Mouse (Mus musculus) forebrain, embryonic 15.5 days (tissue): ENCODE measurements at regions not wholly inside any gene's neighbourhood (a gene's known extent, or its start where the extent isn't known, plus 50 kb on each side); places are given as distances from the start of the nearest gene placed in this dataset.

Source experiments
- ATAC-seq: fragments of 200-750 bp; cut with Nextera tagmentation; replicated peaks from 2 replicates; pipeline ENCODE4 v1.8.0; 2017; ENCODE audit warnings: mild to moderate bottlenecking, moderate TSS enrichment, moderate library complexity
- H3K27ac ChIP-seq: fragments of 300-500 bp; sonication (generic); replicated peaks from 2 replicates; pipeline ENCODE4 v1.5.1; 2015; ENCODE audit warnings: mild to moderate bottlenecking, inconsistent platforms
- H3K27me3 ChIP-seq: fragments of 300-500 bp; sonication (generic); 2 replicates; pipeline ENCODE4 v1.6.1; 2015; ENCODE audit warnings: inconsistent platforms
- H3K36me3 ChIP-seq: fragments of 300-500 bp; sonication (generic); 2 replicates; pipeline ENCODE4 v1.6.1; 2015; ENCODE audit warnings: mild to moderate bottlenecking, inconsistent platforms
- H3K4me1 ChIP-seq: fragments of 300-500 bp; sonication (generic); 2 replicates; pipeline ENCODE4 v1.6.1; 2015; ENCODE audit warnings: inconsistent platforms
- H3K4me2 ChIP-seq: fragments of 300-500 bp; sonication (generic); replicated peaks from 2 replicates; pipeline ENCODE4 v1.6.1; 2015; ENCODE audit warnings: mild to moderate bottlenecking, inconsistent platforms
- H3K4me3 ChIP-seq: fragments of 300-500 bp; sonication (generic); 2 replicates; pipeline ENCODE4 v1.5.1; 2015; ENCODE audit warnings: mild to moderate bottlenecking, inconsistent platforms
- H3K9ac ChIP-seq: fragments of 300-500 bp; sonication (generic); replicated peaks from 2 replicates; pipeline ENCODE4 v1.6.1; 2015; ENCODE audit warnings: mild to moderate bottlenecking, inconsistent platforms
- H3K9me3 ChIP-seq: fragments of 300-500 bp; sonication (generic); 2 replicates; pipeline ENCODE4 v1.6.1; 2016; ENCODE audit warnings: inconsistent platforms
- WGBS: fragments of 180-500 bp; shearing (Covaris S2); methylation state at CpG from one replicate; pipeline ENCODE4 v1.1.7; 2015; ENCODE audit warnings: mixed read lengths; 5-methylcytosine and 5-hydroxymethylcytosine counted together

DNA sequence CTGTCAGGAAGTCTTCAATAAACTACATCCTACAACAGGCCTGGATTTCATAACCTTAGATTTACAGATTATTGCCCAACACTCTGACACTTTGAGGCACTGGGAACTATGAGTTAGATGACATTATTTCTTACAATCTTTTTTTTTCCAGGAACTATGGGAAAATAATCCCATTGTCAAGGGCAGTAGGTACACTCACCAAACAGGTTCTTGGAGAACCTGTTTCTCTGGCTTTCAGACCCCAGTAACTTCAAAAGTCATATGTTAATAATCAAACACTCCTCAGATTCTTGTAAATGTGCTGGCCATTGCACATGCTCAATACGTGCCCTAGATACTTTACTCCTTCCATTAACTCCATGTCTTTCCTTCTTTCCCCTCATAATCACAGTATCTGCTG, 769.1 kb downstream of the Nedd1 start:
- ATAC-seq, result no peak
- Histone ChIP-seq H3K9me3 (no peaks in the 10 kb centered on the region), H3K4me2 (no peak overlapping the region), H3K27me3 (no peaks in the 10 kb centered on the region), H3K36me3 (no peaks in the 10 kb centered on the region), H3K27ac (no peak overlapping the region), H3K4me1 (no peaks in the 10 kb centered on the region), H3K4me3 (no peak overlapping the region), H3K9ac (no peak overlapping the region)
- 98% methylated on average over 1 of the region's 1 CpGs for WGBS

DNA sequence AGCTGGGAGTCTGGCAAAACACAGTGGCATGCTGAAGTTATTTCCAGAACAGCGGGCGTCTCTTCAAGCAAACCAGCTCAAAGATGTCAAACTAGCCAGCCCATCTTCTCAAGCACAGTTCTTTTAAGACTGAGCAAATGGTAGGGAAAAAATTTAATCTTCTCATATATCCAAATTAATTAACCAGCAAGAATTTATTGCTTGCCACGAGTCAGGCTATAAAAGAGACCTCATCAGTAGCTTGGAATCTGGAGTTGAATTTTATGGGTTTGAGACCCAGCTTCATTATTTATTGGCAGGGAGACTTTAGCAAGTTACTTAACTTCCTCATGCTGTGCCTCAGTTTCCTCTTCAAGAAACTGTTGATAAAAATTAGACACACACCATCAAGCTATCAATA, 742.5 kb upstream of the Tmpo start:
- Histone ChIP-seq H3K27me3 (no peaks in the 10 kb centered on the region), H3K4me3 (no peak overlapping the region), H3K4me1 (no peaks in the 10 kb centered on the region), H3K36me3 (no peaks in the 10 kb centered on the region), H3K4me2 (no peak overlapping the region), H3K27ac (no peak overlapping the region), H3K9me3 (no peaks in the 10 kb centered on the region), H3K9ac (no peak overlapping the region)
- ATAC-seq, result no peak
- 86% methylated on average over 3 of the region's 3 CpGs for WGBS

DNA sequence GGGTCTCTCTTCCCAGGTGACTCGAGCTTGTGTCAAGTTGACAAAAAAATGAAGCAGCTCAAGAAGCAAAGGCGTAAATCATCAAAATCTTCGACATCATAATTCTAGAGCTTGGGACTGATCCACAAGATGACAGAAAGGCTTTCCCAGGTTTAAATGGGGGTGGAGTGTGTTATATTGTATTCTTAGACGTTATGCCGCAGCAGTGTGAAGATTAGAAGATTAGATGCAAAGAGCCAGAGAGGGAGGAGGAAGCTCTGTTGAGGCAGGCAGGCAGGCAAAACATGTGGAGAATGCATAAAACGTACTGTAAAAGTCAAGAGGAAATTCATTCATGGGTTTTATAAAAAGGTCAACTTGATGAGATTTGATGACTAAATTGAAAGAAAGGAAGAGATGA, 708.7 kb upstream of the Tmpo start:
- H3K36me3 ChIP-seq, result no peaks in the 10 kb centered on the region
- ATAC-seq, result no peak
- peaks cover 14% of the 10 kb centered on the region for H3K4me1 ChIP-seq
- no peak overlapping the region for H3K9ac ChIP-seq
- 0 out of 2 replicates have a peak, but pooled peaks cover 4% of the 10 kb centered on the region for H3K27me3 ChIP-seq
- WGBS, result 86% methylated on average over 6 of the region's 6 CpGs
- H3K27ac ChIP-seq, result no peak overlapping the region
- no peak overlapping the region for H3K4me3 ChIP-seq
- H3K4me2 ChIP-seq, result no peak overlapping the region
- no peaks in the 10 kb centered on the region for H3K9me3 ChIP-seq

DNA sequence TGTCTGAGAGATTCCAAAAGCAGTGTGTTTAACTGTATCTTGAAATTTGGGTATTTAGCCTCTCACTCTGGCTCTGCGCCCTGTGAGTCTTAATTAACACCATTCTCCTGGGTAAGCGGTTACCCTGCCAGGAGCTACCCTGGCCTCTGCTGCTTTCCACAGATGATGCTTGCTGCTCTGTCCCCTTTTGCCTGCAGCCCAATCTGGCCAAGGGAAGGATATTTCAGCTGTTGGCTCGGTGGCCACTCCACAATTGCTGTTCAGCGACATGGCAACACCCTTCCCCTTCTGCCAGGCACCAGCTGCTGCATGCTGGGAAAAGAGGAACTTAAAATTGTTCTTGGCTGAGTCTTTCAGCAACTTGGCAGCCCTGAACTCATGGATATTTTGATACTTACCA, 707.4 kb upstream of the Tmpo start:
- H3K27me3 ChIP-seq, result 0 out of 2 replicates have a peak, but pooled peaks cover 4% of the 10 kb centered on the region
- WGBS, result 27% methylated on average over 4 of the region's 4 CpGs
- no peak overlapping the region for H3K4me2 ChIP-seq
- H3K9ac ChIP-seq, result no peak overlapping the region
- no peak overlapping the region for H3K27ac ChIP-seq
- no peaks in the 10 kb centered on the region for H3K36me3 ChIP-seq
- no peak overlapping the region for H3K4me3 ChIP-seq
- ATAC-seq, result peak; percentile 82
- H3K9me3 ChIP-seq, result no peaks in the 10 kb centered on the region
- peaks cover 14% of the 10 kb centered on the region for H3K4me1 ChIP-seq

DNA sequence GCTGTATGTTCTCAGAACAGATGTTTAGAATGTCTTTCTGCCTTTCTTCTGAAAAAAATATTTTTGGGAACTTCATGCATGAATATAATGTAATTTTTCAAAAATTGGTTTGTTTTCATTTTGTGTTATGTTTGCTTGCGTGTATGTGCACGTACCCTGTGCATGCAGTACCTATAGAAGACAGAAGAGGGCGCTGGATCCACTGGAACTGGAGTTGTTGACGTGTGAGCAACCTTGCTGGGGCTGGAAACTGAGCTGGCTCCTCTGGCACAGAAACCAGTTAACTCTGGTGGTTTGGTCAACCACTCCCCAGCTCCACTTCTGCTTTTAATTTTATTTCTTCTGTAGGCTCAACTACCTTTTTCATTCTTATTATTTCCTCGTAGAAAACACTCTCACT, 702.0 kb upstream of the Tmpo start:
- H3K27ac ChIP-seq, result no peak overlapping the region
- no peak overlapping the region for H3K9ac ChIP-seq
- peaks cover 14% of the 10 kb centered on the region for H3K4me1 ChIP-seq
- H3K9me3 ChIP-seq, result no peaks in the 10 kb centered on the region
- WGBS, result 72% methylated on average over 5 of the region's 5 CpGs
- no peak overlapping the region for H3K4me2 ChIP-seq
- H3K27me3 ChIP-seq, result 0 out of 2 replicates have a peak, but pooled peaks cover 4% of the 10 kb centered on the region
- no peaks in the 10 kb centered on the region for H3K36me3 ChIP-seq
- no peak overlapping the region for H3K4me3 ChIP-seq
- ATAC-seq, result no peak

DNA sequence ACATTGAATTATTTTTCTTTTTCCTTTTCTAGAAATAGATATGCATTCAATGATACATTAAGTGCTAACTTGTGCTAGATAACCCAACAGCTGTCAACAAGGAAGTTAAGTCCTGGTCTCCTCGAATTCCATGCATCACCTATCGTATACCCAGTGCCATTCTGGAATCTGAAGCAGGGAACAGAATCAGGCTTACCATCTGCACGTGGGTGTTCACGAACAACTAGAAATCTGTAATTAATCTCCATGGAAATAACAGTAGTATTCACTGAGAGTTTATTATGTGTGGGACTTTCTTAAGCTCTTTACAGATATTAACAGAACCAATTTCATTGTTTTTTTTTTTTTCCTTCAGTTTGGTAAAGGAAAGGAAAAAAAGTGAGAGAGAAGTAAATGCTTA, 701.4 kb upstream of the Tmpo start:
- WGBS, result 63% methylated on average over 4 of the region's 4 CpGs
- no peak overlapping the region for H3K9ac ChIP-seq
- no peak for ATAC-seq

DNA sequence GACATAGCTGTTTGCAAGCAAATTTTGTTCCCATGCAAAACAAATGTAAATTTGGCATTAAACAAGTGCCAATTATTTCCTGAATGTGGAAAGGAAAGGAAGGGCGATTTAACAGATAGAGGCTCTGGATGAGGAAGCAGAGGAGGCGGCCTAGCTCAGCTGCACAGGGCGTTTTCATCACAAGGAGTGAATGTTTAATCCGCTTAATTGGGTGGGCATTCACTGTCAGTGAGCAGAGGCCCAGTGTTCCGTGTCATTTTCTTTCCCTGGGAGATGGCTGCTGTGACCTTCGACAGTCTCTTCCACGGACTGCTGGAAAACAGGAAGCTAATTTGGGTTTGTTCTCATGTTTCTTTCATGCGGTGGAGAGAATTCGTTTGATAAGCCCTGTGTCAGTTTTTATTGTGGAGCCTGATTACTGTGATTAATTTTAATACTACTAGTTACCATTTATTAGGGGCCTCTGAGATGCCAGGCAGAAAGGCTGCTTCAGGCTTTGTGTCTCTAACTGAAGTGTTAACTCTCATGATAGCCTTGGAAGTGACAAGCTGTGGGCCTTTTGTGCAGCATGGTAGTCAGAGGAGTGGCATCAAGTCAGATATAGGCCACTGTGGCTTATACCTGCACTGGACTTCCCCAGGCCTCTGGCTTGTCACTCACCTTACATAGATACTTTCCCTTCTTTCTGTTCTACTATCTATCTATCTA, 700.6 kb upstream of the Tmpo start:
- Histone ChIP-seq H3K9ac (no peak overlapping the region), H3K4me3 (no peak overlapping the region), H3K36me3 (no peaks in the 10 kb centered on the region), H3K9me3 (no peaks in the 10 kb centered on the region), H3K27ac (no peak overlapping the region), H3K4me2 (no peak overlapping the region), H3K4me1 (peaks cover 12% of the 10 kb centered on the region), H3K27me3 (0 out of 2 replicates have a peak, but pooled peaks cover 7% of the 10 kb centered on the region)
- peak; percentile 91 for ATAC-seq
- WGBS, result 3% methylated on average over 9 of the region's 9 CpGs

More for the DNA sequence above, 701.4 kb upstream of the Tmpo start:
- Histone ChIP-seq H3K4me2 (no peak overlapping the region), H3K27ac (no peak overlapping the region), H3K4me1 (peaks cover 12% of the 10 kb centered on the region), H3K9me3 (no peaks in the 10 kb centered on the region), H3K27me3 (0 out of 2 replicates have a peak, but pooled peaks cover 4% of the 10 kb centered on the region), H3K4me3 (no peak overlapping the region), H3K36me3 (no peaks in the 10 kb centered on the region)

DNA sequence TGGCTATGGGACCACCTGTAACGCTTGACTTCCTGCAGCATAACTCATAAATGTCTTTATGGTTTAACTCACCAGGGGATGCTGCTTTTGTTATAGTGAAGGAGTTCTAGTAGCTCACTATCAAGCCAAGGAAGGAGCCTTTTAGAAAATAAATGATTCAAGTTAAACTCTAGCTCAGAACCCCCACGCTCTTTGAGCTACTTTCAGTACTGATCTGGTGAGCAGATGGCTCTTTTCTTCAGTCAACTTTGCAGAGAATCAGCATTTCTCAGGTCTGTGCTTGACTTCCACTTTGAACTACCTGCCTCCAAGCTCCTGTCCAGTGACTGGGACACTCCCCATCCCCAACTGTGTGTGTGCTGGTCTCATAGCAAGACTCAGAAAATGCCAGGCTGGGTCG, 694.3 kb upstream of the Tmpo start:
- Histone ChIP-seq H3K4me1 (no peaks in the 10 kb centered on the region), H3K27me3 (0 out of 2 replicates have a peak, but pooled peaks cover 4% of the 10 kb centered on the region), H3K36me3 (no peaks in the 10 kb centered on the region), H3K9ac (no peak overlapping the region), H3K4me2 (no peak overlapping the region), H3K27ac (no peak overlapping the region), H3K4me3 (no peak overlapping the region), H3K9me3 (no peaks in the 10 kb centered on the region)
- 79% methylated on average over 3 of the region's 3 CpGs for WGBS
- no peak for ATAC-seq

DNA sequence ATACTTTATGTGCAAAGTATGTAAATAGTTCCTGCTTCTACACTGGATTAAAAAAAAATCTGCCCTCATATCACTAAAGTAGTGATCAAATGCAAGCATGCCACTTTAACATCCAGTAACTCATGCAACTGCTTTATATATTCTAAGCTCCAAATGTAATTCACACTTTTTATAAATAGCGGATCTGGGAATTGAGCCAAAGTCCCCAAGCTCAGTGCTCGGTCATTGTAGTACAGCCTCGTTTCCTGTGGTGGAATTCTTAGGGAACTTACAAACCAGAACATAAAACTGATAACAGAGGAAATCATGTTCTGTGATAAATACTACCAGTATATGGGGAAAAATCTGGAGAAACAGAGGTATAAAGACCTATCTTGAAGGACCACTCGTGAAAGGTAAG, 690.1 kb upstream of the Tmpo start:
- Histone ChIP-seq H3K27ac (no peak overlapping the region), H3K4me2 (no peak overlapping the region), H3K4me1 (no peaks in the 10 kb centered on the region), H3K4me3 (no peak overlapping the region), H3K9ac (no peak overlapping the region), H3K36me3 (no peaks in the 10 kb centered on the region), H3K9me3 (no peaks in the 10 kb centered on the region), H3K27me3 (no peaks in the 10 kb centered on the region)
- ATAC-seq, result no peak
- WGBS, result 36% methylated on average over 4 of the region's 4 CpGs

DNA sequence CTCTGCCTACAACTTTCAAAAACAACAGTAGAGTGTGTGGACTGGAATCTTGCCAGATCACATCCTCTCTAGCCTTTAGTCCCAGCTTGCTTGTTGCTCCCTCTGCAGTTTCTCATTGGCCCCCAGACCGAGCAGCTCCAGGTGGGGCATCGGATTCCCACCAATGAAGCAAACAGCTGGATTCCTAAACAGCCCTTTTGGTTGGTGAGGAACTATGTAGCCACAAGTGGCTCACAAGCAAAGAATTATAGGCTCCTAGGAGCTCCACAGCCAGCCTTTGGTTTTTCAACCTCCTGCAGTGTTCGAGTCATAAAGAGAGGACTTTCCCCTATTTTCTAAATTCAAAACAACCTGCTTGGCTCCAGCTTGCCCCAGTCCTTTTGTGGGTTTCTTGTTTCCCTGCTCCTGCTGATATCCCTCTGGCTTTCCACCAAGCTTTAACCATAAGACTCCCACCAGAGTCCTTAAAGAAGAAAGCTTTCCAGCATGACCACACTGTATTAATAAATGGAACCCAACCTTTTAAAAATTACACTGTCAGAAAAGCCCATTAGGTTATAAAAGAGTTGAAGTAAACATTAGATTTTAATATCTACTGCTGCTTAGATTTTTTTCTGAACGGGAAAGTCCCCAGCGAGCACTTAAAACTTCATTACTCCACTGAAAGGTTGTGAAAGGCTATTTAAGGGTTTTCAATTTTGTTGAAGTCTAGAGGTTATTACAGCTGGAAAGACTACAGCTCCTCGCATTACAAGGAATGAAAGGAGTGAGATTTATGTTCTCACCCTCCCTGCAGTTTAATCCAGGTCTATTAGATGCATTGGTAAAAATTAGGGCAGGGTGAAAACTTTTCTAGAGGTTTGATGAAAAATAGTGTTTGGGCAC, 677.8 kb upstream of the Tmpo start:
- Histone ChIP-seq H3K36me3 (no peaks in the 10 kb centered on the region), H3K27me3 (no peaks in the 10 kb centered on the region), H3K27ac (no peak overlapping the region), H3K9me3 (0 out of 2 replicates have a peak, but pooled peaks cover 3% of the 10 kb centered on the region), H3K9ac (no peak overlapping the region), H3K4me3 (no peak overlapping the region), H3K4me1 (no peaks in the 10 kb centered on the region), H3K4me2 (no peak overlapping the region)
- no peak for ATAC-seq
- 38% methylated on average over 6 of the region's 6 CpGs for WGBS

DNA sequence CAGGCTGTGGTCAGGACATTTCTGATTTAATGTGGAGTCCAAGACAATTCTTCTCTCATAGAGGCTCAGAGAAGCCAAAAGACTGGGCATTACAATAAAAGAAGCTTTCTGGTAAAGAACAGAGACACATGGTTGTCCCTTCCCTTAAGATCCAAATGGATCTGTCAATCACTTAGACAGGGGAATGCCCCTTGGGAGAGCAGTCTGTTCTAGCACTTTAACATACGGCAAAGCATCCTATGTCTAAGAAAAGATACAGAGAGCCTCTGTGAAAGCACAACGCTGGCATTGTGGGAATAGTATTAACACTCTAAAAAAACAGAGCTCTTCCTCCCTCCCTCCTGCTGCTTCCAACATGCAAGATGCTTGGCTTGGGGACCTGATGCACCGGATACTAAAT, 646.0 kb upstream of the Tmpo start:
- no peak overlapping the region for H3K4me3 ChIP-seq
- H3K36me3 ChIP-seq, result no peaks in the 10 kb centered on the region
- H3K4me1 ChIP-seq, result no peaks in the 10 kb centered on the region
- 48% methylated on average over 3 of the region's 3 CpGs for WGBS
- no peak overlapping the region for H3K9ac ChIP-seq
- no peaks in the 10 kb centered on the region for H3K27me3 ChIP-seq
- no peaks in the 10 kb centered on the region for H3K9me3 ChIP-seq
- no peak overlapping the region for H3K27ac ChIP-seq
- no peak overlapping the region for H3K4me2 ChIP-seq
- no peak for ATAC-seq

DNA sequence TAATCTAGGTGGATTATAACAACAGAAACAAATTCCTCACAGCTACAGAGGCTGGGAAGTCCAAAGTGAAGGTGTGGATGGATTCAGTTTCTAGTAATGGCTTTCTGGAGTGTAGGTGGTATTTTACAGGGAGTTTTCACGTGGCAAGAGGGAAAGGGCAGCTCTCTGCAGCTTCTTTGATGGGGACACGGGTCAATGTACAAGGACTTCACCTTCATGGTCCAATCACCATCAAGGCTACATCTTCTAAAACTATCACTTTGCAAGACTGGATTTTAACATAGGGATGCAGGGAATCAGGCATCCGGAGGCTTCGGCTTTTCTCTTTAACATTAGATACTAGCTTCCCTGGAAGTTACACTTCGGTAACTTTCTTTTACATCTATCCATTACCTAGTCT, 642.4 kb upstream of the Tmpo start:
- 96% methylated on average over 5 of the region's 5 CpGs for WGBS
- Histone ChIP-seq H3K27ac (no peak overlapping the region), H3K9me3 (no peaks in the 10 kb centered on the region), H3K4me2 (no peak overlapping the region), H3K9ac (no peak overlapping the region), H3K4me3 (no peak overlapping the region), H3K36me3 (no peaks in the 10 kb centered on the region), H3K27me3 (no peaks in the 10 kb centered on the region), H3K4me1 (no peaks in the 10 kb centered on the region)
- no peak for ATAC-seq
